Mouse (Mus musculus) hindlimb bud, embryonic 11.5 days (tissue): Measurements from ENCODE around the gene Pin4.
"Not testable (repeated sequence)": the region's sequence is repeated elsewhere in the genome, so short reads cannot be mapped to it uniquely, and the experiment has no call there.

Experiments
- DNase-seq: peaks from one replicate; pipeline ENCODE4 v3.0.0-alpha.2; 2012; ENCODE audit warnings: low read depth, low spot score; ENCODE audit errors: extremely low spot score

The Pin4 gene

GRCm38 (mm10) chrX:102119042-102119864, at the start of gene Pin4:
Gene Pin4, plus strand, starts transcription at chrX:102119447.
- peak; percentile 92 for DNase-seq

- no peak for DNase-seq
Observed at GRCm38 (mm10) chrX:102070591-102071471, 48.4 kb upstream of the Pin4 start, which contains the start of gene Rtl5. Gene Rtl5, minus strand, starts transcription at chrX:102071304.

GRCm38 (mm10) chrX:102071517-102071916, 47.7 kb upstream of the Pin4 start:
- DNase-seq: no peak

GRCm38 (mm10) chrX:102073605-102074325, 45.5 kb upstream of the Pin4 start:
- no peak for DNase-seq

GRCm38 (mm10) chrX:102074435-102074834, 44.8 kb upstream of the Pin4 start:
- DNase-seq: no peak

GRCm38 (mm10) chrX:102075158-102075557, 44.1 kb upstream of the Pin4 start:
- no peak for DNase-seq

GRCm38 (mm10) chrX:102076886-102077765, 42.1 kb upstream of the Pin4 start:
- no peak for DNase-seq

- no peak for DNase-seq
Observed at GRCm38 (mm10) chrX:102081076-102081475, 38.2 kb upstream of the Pin4 start.

- DNase-seq: no peak
Observed at GRCm38 (mm10) chrX:102081573-102082279, 37.5 kb upstream of the Pin4 start.

GRCm38 (mm10) chrX:102082340-102082739, 36.9 kb upstream of the Pin4 start:
- DNase-seq: no peak

- DNase-seq: no peak
Observed at GRCm38 (mm10) chrX:102085798-102086443, 33.3 kb upstream of the Pin4 start.

GRCm38 (mm10) chrX:102090605-102091004, 28.6 kb upstream of the Pin4 start:
- DNase-seq: no peak

- no peak for DNase-seq
Observed at GRCm38 (mm10) chrX:102094381-102094904, 24.8 kb upstream of the Pin4 start.

- DNase-seq: no peak
Observed at GRCm38 (mm10) chrX:102101886-102102285, 17.4 kb upstream of the Pin4 start.

- not testable (repeated sequence) for DNase-seq
Observed at GRCm38 (mm10) chrX:102103830-102104229, 15.4 kb upstream of the Pin4 start.

GRCm38 (mm10) chrX:102109349-102109748, 9.9 kb upstream of the Pin4 start:
- DNase-seq: not testable (repeated sequence)

- no peak for DNase-seq
Observed at GRCm38 (mm10) chrX:102115676-102116075, 3.6 kb upstream of the Pin4 start.

GRCm38 (mm10) chrX:102121321-102121720, 2.1 kb downstream of the Pin4 start:
- DNase-seq: no peak

- no peak for DNase-seq
Observed at GRCm38 (mm10) chrX:102141157-102141556, 21.9 kb downstream of the Pin4 start.
